Mouse (Mus musculus): Measurements from ENCODE around the gene Acbd3. TPM values are rescaled to one million over a fixed set of nuclear protein-coding genes. Genes with fewer than 3 reads are reported as not detected.

Gene Acbd3
- total RNA-seq (2015; ENCODE audit: low replicate concordance) (7.9 and 9.6 TPM in 2 replicates), total RNA-seq (2017; ENCODE audit: low replicate concordance) (12.3 and 16.4 TPM in 2 replicates)

DNA sequence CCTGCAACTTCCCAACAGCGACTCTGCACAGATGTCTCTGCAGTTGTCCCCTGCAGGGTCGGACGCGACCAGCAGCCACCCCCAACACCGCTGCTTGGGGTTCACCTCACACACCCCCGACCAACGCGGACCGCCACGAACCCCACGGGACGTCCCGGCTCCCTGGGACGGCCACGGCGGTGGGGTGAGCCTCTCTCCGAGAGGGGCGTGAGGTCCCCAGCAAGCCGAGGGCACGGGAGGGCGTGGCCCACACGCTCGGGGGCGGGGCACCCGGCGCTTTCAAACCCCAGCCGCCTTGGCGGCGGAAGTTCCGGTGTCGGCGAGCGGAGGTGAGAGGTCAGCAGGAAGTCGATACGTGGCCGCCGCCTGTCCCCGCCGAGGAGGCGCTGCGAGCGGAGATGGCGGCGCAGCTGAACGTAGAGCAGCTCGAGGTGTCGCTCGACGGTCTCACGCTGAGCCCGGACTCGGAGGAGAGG lies at the start of gene Acbd3:
Gene Acbd3 (plus strand): TSS at position 340 of the 476 bp plus-strand sequence.
- peak; percentile 94 for ATAC-seq (replicated peaks; ENCODE audit: low FRiP score, poor library complexity, severe bottlenecking)

DNA sequence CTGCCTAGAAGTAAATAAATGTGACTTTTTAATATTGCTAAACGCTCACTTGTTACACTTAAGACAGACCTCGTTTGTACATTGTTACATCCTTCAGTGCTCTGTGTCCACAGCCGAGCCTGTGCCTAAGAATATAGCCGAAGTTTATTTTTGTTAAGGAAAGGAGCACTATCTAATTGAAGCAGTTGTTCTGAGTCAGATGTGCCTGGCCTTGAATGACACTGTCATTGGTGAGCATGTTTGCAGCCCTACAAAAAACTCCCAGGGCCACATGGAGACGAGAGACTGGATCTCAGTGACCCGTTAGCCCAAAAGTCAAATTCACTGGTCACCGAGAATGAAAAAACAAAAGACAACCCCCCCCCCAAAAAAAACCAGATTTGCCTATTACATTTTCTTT lies 34.6 kb upstream of the Acbd3 start:
- ATAC-seq (replicated peaks; ENCODE audit: low FRiP score, poor library complexity, severe bottlenecking) = no peak

DNA sequence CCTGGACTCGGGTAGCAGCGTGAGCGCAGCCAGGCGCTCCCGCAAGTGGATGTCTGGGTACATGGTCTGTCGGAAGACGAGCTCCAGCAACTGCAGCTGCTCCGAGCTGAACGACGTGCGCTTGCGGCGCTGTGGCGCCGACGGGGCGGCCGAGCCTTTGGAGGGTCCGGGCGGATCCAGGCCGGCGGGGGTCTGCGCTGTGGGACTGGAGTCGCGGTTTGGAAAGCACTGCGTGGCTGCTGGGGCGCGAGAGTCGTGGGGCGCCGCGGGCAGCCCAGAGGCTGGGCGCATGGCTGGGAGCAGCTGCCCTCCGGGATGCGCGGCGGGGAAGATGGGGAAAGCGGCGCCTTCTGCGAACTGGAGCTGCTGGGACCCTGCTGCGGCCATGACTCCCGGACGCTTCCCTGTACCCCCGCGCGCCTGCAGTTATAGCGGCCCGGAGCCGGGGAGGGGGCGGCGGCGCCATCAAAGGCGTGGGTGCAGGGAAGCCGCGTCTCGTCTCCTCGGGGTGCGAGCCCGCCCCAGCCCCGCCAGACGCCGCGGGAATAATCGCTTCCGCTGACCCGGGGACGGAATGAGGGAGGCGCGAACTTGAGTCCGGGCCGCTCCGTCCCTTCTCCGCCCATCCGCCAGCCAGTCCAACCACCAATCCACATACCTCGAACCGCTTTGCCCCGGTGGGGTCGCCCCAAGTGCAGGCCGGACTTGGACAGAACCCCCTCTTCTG lies 29.1 kb upstream of the Acbd3 start, which contains the start of gene Mixl1:
Gene Mixl1 (minus strand): TSS at position 409 of the 727 bp plus-strand sequence.
- no peak for ATAC-seq (replicated peaks; ENCODE audit: low FRiP score, poor library complexity, severe bottlenecking)

DNA sequence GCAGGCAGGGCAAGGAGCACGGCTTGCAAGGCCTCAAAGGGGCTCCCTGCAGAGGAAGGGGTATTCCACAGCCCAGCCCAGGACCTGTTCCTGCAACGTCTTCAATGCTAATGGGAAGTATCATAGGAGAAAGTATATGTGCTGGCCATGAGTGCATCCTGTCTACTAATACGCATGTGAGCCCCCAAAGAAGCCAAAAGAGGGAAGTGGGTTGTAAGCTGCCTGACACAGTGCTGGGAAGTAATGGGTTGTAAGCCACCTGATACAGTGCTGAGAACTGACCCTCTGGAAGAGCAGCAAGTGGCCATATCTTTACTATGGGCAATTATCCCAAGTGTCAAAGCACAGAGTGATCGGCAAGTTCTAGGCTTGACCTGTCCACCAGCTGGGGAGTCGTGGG lies 27.8 kb upstream of the Acbd3 start:
- no peak for ATAC-seq (replicated peaks; ENCODE audit: low FRiP score, poor library complexity, severe bottlenecking)

DNA sequence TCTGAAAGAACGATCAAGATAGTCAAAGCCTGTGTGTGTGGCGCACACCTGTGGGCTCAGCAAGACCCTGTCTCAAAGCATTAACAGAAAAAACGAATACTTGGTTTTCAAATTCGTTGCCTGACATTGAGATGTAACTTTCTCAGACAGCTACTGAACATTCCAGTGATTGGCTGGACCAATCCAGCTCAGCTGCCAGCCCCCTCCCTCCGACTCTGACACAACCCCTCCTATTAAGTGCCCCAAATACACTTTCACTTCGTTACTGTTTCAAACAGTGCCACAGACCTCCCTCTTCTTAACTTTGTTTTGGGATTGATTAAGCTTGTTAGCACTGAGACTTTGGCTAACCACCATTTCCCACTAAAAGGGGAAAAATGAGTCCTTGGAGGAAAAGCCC lies 22.4 kb upstream of the Acbd3 start:
- ATAC-seq (replicated peaks; ENCODE audit: low FRiP score, poor library complexity, severe bottlenecking) = no peak

DNA sequence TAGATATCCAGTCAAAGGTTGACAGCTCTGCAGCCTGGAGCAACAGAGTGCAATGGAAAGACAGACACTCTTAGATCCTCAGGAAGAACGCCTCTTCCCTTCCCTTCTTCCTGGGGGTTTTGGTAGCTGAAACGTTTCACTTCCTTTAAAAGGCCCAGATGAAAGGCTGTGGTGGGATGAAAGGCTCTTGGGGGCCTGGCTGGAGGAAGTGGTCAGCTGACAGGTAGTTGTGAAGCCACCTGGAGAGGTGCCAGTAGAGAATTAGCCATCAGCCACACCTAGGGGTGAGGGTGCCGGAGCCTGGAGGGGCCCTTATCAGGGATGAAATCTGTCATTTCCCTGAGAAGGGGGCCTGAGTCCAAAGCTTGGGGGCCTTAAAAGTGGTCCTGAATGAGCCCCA lies 18.5 kb upstream of the Acbd3 start:
- ATAC-seq (replicated peaks; ENCODE audit: low FRiP score, poor library complexity, severe bottlenecking) = no peak

DNA sequence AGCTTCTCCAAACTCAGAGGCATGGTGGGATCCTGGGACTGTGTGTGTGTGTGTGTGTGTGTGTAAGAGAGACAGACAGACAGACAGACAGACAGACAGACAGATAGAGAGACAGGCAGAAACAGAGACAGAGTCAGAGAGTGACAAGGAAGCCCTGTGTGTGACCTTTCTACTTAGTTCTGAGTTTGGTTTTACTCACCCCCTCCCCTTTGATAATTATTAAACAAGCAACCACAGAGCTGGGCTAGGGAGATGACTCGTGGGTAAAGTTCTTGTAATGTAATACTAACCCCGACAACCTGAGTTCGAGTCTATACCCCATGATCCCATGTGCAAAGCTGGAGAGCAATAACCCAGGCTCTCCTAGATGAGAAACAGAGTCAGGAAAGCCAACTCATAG lies 18.0 kb upstream of the Acbd3 start:
- ATAC-seq (replicated peaks; ENCODE audit: low FRiP score, poor library complexity, severe bottlenecking) = no peak

DNA sequence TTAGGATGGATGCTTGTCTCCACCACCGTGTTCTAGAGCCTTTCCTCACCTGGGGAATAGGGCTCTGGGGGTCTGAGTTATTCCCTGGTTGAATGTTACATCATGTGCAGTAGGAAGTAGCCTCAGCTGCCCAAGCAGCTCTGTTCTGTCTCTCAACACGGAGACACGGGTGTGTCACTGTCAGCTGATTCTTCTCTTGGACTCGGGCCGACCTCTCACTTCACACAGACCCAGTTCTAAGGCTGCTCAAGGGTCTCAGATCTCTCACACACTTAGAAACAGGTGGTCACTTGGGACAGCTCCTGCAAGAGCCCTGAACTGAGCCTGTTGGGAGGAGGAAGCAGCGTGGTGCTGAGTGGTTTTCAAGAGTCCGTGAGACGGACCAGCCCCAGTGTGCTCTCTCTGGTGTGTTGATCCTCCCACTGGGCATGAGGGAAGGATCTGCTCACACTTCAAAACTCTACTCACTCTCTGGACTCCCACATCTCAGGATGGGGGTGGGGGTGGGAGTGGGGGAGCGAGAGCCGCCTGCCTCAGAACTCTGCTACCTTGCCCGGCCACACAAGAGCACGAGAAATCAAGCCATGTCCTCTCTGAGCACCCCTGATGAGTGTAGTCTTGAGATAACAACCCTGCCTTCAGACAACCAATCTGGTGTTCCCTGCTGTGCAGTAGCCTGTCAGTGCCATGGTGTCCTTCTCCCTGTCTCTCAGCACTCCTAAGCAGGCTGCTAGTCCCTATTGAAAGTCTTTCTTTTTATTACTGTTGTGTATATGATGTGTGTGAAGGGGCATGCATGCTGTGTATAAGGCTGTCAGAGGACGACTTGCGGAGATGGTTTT lies 16.7 kb upstream of the Acbd3 start:
- ATAC-seq (replicated peaks; ENCODE audit: low FRiP score, poor library complexity, severe bottlenecking) = no peak

DNA sequence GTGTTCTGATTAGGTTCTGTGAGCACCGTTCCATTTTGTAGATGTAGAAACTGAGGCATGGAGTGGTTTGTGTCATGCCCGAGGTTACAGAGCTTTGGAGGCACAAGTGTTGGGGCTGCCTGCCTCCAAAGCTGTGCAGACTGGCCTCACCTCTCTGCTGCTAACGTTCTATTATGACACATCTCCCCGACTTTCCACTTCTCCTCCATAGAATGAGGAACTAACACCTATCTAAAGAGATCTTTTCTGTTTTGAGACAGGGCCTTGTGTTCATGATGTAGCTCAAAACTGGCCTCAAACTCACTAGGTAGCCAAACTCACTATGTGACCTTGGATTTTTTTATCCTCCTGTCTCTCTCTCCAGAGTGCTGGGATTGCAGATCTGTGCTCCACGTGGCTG lies 7.1 kb upstream of the Acbd3 start:
- ATAC-seq (replicated peaks; ENCODE audit: low FRiP score, poor library complexity, severe bottlenecking) = no peak

DNA sequence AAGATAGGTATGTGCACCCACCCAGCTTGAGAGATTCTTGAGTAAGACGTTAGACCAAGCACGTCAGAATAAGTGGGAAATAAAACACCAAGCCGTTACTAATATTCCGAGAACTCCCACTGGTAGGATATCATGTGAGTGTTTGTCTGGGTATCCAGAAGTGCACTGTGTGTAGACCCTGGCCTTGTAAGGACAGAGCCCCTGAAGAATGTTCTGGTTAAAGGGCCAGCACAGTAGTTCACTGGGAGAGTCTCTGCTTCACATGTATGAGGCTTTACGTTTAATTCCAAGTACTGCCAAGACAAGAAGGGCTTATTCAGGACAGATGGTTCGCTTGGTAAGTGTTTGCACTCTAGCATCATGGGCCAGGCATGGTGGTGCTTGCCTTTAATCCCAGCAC lies 6.4 kb upstream of the Acbd3 start:
- ATAC-seq (replicated peaks; ENCODE audit: low FRiP score, poor library complexity, severe bottlenecking) = no peak

DNA sequence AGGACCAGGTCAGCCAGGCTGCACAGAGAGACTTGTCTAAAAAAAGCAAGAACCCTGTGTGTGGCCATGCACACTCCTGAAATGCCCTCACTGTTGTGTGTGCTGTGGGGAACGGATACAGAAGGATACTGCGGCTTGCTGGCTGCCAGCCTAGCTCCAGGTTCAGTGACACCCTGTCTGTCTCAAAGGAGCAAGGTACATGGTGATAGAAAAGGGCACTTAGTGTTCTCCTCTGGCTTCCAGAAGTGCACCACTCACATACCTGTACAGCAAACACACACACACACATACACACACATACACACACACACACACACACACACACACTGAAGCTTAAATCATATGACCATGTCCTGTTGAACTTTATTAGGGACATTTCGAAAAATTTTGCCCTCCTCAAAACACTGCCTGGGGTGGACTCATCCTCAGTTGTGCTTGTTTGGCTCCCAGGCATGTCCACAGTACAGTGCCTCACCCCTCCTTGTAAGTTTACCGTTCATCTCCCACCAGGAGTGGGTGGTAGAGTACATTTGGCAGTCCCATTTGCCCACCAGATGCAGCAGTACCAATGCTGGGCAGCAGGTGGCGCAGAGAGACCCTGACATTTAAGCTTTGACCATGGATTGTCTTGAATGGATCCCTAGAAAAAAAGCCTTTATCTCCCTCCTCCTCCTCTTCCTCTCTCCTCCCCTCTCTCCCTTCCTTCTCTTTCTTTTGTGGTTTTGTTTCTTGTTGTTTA lies 5.7 kb upstream of the Acbd3 start:
- ATAC-seq (replicated peaks; ENCODE audit: low FRiP score, poor library complexity, severe bottlenecking) = peak; percentile 81

DNA sequence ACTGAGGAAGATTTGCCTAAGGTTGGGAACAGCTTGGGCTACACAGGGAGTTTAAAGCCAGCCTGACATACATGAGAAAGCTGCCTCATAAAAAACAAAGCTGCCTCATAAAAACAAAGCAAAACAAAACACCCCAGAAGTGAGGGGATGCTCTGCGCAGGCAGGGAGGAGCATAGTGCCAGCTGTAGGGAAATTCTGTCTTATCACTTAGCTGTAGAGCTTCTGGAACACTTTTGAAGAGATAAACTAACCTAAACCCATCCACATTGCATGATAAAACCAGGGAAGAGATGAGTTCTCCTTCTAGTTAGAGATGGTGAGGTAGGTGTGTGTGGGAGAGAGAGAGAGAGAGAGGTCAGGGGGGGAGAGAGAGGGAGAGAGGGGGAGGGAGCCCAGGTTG lies 3.2 kb upstream of the Acbd3 start:
- no peak for ATAC-seq (replicated peaks; ENCODE audit: low FRiP score, poor library complexity, severe bottlenecking)

DNA sequence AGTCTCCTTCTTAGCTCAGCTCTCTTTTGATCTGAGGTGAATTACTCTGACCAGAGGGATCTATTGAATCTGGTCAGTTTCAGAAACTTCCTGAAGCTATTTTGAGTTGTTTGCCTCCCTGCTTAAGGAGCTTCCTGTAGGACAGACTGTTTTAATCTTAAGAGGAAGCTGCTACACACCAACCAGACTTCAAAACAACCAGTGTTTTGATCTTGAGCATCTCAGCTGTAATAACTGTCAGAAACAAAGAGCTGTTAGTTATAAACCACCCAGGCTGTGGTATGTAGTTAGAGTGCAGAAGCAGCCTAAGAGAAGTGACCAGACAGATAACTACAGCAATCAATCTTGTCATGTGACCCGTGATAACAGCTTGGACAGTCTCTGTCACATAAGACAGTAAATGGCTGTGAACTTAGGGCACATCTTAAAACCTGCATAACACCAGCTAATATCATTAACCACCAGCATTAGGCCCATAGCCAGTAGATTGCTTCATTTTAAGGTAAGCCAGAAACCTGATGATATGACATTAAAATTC lies 2.1 kb upstream of the Acbd3 start:
- ATAC-seq (replicated peaks; ENCODE audit: low FRiP score, poor library complexity, severe bottlenecking) = no peak

DNA sequence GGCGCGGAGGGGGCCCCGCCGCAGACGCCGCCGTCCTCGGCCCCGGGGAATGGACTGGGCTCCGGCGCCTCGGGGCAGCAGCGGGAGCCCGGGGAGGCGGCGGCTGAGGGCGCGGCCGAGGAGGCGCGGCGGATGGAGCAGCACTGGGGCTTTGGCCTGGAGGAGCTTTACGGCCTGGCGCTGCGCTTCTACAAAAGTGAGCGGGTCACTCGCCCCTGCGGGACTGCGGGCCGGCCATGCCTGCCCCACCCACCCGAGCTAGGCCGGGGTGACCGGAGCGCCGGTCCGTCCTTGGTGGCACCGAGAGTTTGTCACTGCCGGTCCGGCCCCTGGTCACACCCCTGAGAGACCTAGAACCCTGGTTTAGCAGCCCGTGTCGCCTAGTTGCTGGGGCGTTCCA lies 340 bp downstream of the Acbd3 start:
- peak; percentile 62 for ATAC-seq (replicated peaks; ENCODE audit: low FRiP score, poor library complexity, severe bottlenecking)

DNA sequence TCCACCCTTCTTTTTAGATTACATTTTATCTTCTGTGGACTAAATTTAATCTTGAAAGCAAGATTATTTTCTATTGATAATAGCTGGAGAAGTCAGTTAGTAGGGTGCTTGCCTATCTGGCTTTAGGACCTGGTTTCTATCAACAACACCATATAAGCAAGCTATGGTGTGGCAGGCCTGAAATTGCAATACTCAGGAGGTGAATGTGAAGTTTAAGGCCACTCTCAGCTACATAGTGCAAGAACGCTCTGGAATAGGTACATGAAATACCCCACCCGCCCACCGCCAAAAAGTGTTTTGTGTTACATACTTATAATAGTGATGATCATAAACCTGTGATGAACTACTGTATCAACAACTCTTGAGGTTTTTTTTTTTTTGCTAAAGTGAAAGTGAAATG lies 3.4 kb downstream of the Acbd3 start:
- no peak for ATAC-seq (replicated peaks; ENCODE audit: low FRiP score, poor library complexity, severe bottlenecking)

DNA sequence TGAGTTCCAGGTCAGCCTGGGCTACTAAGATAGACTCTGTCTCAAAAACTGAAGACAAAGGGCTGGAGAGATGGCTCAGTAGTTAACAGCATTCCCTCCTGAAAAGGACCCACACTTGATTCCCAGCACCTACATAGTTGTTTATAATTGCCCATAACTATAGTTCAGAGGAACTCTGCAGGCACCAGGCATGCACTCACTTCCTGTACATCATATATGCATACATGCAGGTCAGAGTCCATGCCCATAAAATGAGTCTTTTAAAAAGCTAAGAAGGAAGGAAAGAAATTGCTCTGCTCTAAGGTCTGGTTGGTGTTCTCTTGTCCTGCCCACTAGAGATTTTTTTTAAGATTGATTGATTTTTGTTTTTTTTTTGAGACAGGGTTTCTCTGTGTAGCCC lies 22.0 kb downstream of the Acbd3 start:
- ATAC-seq (replicated peaks; ENCODE audit: low FRiP score, poor library complexity, severe bottlenecking) = no peak

DNA sequence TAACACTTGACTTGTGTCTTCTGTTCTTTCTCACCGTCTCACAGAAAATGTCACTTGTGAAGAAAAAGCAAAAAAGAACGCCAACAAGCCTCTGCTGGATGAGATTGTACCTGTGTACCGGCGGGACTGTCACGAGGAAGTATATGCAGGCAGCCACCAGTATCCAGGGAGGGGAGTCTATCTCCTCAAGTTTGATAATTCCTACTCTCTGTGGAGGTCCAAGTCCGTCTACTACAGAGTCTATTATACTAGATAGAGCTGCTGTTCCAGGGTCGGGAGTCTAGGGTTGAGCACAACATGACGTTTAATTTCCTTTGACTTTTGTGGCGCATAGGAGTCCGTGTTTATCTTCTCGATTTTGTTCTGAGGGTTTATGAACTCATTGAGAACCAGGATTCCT lies 26.3 kb downstream of the Acbd3 start:
- ATAC-seq (replicated peaks; ENCODE audit: low FRiP score, poor library complexity, severe bottlenecking) = no peak

DNA sequence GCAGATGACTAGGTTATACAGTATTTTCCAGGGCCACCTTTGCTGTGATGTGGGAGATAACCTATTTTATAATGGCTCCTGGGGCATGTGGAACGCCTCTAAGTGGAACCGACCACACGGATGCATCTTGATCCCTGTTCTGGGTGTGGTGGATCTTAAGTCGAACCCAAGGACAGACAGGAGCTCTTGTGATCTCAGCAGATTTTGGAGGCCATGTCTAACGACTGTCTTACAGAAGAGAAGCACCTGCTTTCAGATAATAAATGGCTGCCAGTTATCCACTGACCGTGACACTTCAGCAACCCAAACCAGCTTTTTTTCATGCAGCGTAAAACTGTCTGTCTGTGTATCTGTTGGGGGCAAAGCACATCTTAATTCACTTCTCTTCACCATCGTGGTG lies 28.5 kb downstream of the Acbd3 start:
- ATAC-seq (replicated peaks; ENCODE audit: low FRiP score, poor library complexity, severe bottlenecking) = no peak

DNA sequence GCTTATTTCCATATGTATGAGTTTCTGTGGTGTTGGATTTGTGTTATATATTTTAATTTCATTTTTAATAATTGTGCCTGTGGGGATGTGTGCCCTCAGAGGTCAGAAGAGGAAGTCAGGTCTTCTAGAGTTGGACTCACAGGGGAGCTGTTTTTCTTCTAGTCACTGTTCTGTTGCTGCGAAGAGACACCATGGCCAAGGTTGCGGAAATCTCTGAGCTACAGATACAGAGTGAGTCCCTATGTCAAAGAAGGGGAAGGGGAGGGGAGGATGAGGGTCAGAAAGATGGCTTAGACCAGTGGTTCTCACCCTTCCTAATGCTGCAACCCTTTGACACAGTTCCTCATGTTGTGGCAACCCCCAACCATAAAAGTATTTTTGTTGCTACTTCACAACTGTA lies 30.9 kb downstream of the Acbd3 start:
- no peak for ATAC-seq (replicated peaks; ENCODE audit: low FRiP score, poor library complexity, severe bottlenecking)
